Mouse (Mus musculus) forebrain, embryonic 16.5 days (tissue): Measurements from ENCODE around the gene Psg19. TPM values are rescaled to one million over a fixed set of nuclear protein-coding genes. Genes with fewer than 3 reads are reported as not detected.
"Not testable (repeated sequence)": the region's sequence is repeated elsewhere in the genome, so short reads cannot be mapped to it uniquely, and the experiment has no call there.

Experiments
- ATAC-seq: fragments of 200-750 bp; cut with Nextera tagmentation; 2 replicates; pipeline ENCODE4 v1.8.0; 2017; ENCODE audit warnings: mild to moderate bottlenecking, moderate library complexity
- H3K27ac ChIP-seq: fragments of 300-500 bp; sonication (generic); 2 replicates; pipeline ENCODE4 v1.5.1; 2014; ENCODE audit warnings: low read length, control low read depth
- H3K27me3 ChIP-seq: fragments of 300-500 bp; sonication (generic); replicated peaks from 2 replicates; pipeline ENCODE4 v1.6.1; 2014; ENCODE audit warnings: low read length; ENCODE audit not compliant: control insufficient read depth, insufficient read depth
- H3K36me3 ChIP-seq: fragments of 300-500 bp; sonication (generic); 2 replicates; pipeline ENCODE4 v1.6.1; 2014; ENCODE audit not compliant: control insufficient read depth, insufficient read depth
- H3K4me1 ChIP-seq: fragments of 300-500 bp; sonication (generic); replicated peaks from 2 replicates; pipeline ENCODE4 v1.6.1; 2014; ENCODE audit warnings: low read length; ENCODE audit not compliant: control insufficient read depth, insufficient read depth
- H3K4me2 ChIP-seq: fragments of 300-500 bp; sonication (generic); 2 replicates; pipeline ENCODE4 v1.6.1; 2014; ENCODE audit warnings: mild to moderate bottlenecking, low read length, control low read depth
- H3K4me3 ChIP-seq: fragments of 300-500 bp; sonication (generic); replicated peaks from 2 replicates; pipeline ENCODE4 v1.5.1; 2014; ENCODE audit warnings: mild to moderate bottlenecking, low read length, control low read depth
- H3K9ac ChIP-seq: fragments of 300-500 bp; sonication (generic); replicated peaks from 2 replicates; pipeline ENCODE4 v1.6.1; 2014; ENCODE audit warnings: low read depth, low read length, control low read depth
- H3K9me3 ChIP-seq: fragments of 300-500 bp; sonication (generic); 2 replicates; pipeline ENCODE4 v1.6.1; 2016; ENCODE audit warnings: low read length; ENCODE audit not compliant: control insufficient read depth
- WGBS: fragments of 180-500 bp; shearing (Covaris S2); extraction: QIAGEN DNeasy Blood & Tissue Kit; methylation state at CpG from one replicate; pipeline ENCODE4 v1.1.7; 2014; 5-methylcytosine and 5-hydroxymethylcytosine counted together
- polyA plus RNA-seq: library from polyadenylated mRNA; unstranded; fragments of >200 nt; fragmentation: Nextera tagmentation; extraction: Ambion mirVana; gene quantifications from 2 replicates; pipeline ENCODE4 v1.2.1, GENCODE M21; 2015

Gene Psg19
- polyA plus RNA-seq, 1 experiment from 2014 or later, result not detected

GRCm38 (mm10) chr7:18748994-18749895 is 49.1 kb downstream of the Psg19 start:
- Histone ChIP-seq H3K9me3 (no peaks in the 10 kb centered on the region), H3K4me1 (no peaks in the 10 kb centered on the region), H3K4me3 (no peak overlapping the region), H3K27me3 (no peaks in the 10 kb centered on the region), H3K27ac (no peak overlapping the region), H3K4me2 (no peak overlapping the region), H3K36me3 (no peaks in the 10 kb centered on the region), H3K9ac (no peak overlapping the region)
- ATAC-seq, result peak; percentile 23; the same call in 1 of the 2 replicates
- 27% methylated on average over 6 of the region's 6 CpGs for WGBS

- not testable (repeated sequence) for H3K4me1 ChIP-seq, H3K27me3 ChIP-seq, ATAC-seq, H3K9me3 ChIP-seq, H3K9ac ChIP-seq, H3K4me2 ChIP-seq, H3K36me3 ChIP-seq, H3K4me3 ChIP-seq, H3K27ac ChIP-seq
- WGBS, result 40% methylated on average over 2 of the region's 2 CpGs
Observed at GRCm38 (mm10) chr7:18747420-18747819, 50.9 kb downstream of the Psg19 start.

- Histone ChIP-seq H3K4me3 (peak overlapping the region; percentile 32), H3K36me3 (no peaks in the 10 kb centered on the region), H3K27me3 (no peaks in the 10 kb centered on the region), H3K27ac (no peak overlapping the region), H3K4me2 (peak overlapping the region; percentile 39), H3K4me1 (no peaks in the 10 kb centered on the region), H3K9me3 (no peaks in the 10 kb centered on the region), H3K9ac (peak overlapping the region; percentile 39)
- peak; percentile 31; the same call in 1 of the 2 replicates for ATAC-seq
- 8% methylated on average over 20 of the region's 20 CpGs for WGBS
Observed at GRCm38 (mm10) chr7:18746189-18746860, 52.0 kb downstream of the Psg19 start.

Other genes with a start within 250 kb of the Psg19 start
- gene Psg27, start 231.2 kb downstream of the Psg19 start, polyA plus RNA-seq, result not detected in 2 replicates
- not detected in 2 replicates for gene Psg23, start 182.0 kb downstream of the Psg19 start, polyA plus RNA-seq
- gene Psg21, start 141.8 kb downstream of the Psg19 start, polyA plus RNA-seq, result not detected in 2 replicates
- gene Psg20, start 112.3 kb downstream of the Psg19 start, polyA plus RNA-seq, result not detected in 2 replicates
- gene Psg22, start 80.4 kb downstream of the Psg19 start, polyA plus RNA-seq, result not detected in 2 replicates
- not detected in 2 replicates for gene Psg17, start 23.1 kb upstream of the Psg19 start, polyA plus RNA-seq
- 0.30 and 0.46 TPM in 2 replicates for gene Mill2, start 41.4 kb upstream of the Psg19 start, polyA plus RNA-seq
- 26.3 and 26.7 TPM in 2 replicates for gene Pglyrp1, start 72.8 kb upstream of the Psg19 start, polyA plus RNA-seq
- gene Ccdc61, start 111.9 kb upstream of the Psg19 start, polyA plus RNA-seq, result 23.9 and 24.0 TPM in 2 replicates
- gene Nova2, start 127.4 kb upstream of the Psg19 start, polyA plus RNA-seq, result 15.8 and 17.3 TPM in 2 replicates
- gene Nanos2, start 188.9 kb upstream of the Psg19 start, polyA plus RNA-seq, result 0.46 and 0.91 TPM in 2 replicates
- 3.1 and 3.6 TPM in 2 replicates for gene Mypop, start 192.7 kb upstream of the Psg19 start, polyA plus RNA-seq
- gene Irf2bp1, start 205.5 kb upstream of the Psg19 start, polyA plus RNA-seq, result 28.0 and 30.4 TPM in 2 replicates
- not detected in 2 replicates for gene Foxa3, start 225.0 kb upstream of the Psg19 start, polyA plus RNA-seq
- 34.4 and 34.7 TPM in 2 replicates for gene Sympk, start 225.9 kb upstream of the Psg19 start, polyA plus RNA-seq